Mouse (Mus musculus) embryonic stem cell, embryonic (primary cell): Measurements from ENCODE around the gene Lck.

ENCODE experiments used
- CTCF ChIA-PET, 4 experiments: fragments of 300-600 bp in 2 of 4; fragments of 350-600 bp in 2 of 4; sonication (Branson Sonifier 250); formaldehyde crosslinking; loops; one replicate each; lab custom pipeline; 2022; ENCODE audit warnings: inconsistent platforms in 2 of 4; lab: Charles Lee
- POLR2A ChIA-PET, 4 experiments: fragments of 300-600 bp in 2 of 4; fragments of 350-600 bp in 2 of 4; sonication (Branson Sonifier 250); formaldehyde crosslinking; loops; one replicate each; lab custom pipeline; 2022; ENCODE audit warnings: antibody characterized with exemption in 4 of 4, inconsistent platforms in 1 of 4; lab: Charles Lee

Gene Lck

GRCm38 (mm10) chr4:129609139-129609631 lies 35.7 kb upstream of the Lck start:
- ChIA-PET POLR2A (interaction anchor here (0.6 to 4.6 kb wide), 93 partner anchors 8 to 911 kb away, joined by 3 to 61 read pairs (median 4); partner anchors contain the start of genes Ccdc28b (in 3 of the 4), Hdac1 (in 3 of the 4), Iqcc (in 3 of the 4) and Marcksl1 (in 3 of the 4)), CTCF (interaction anchor here (0.5 to 3.8 kb wide), 77 partner anchors 8 to 1397 kb away, joined by 3 to 39 read pairs (median 5); partner anchors contain the start of genes Ccdc28b (in 3 of the 4), Txlna (in 3 of the 4), Fam167b (in 2 of the 4) and Hdac1 (in 2 of the 4))

GRCm38 (mm10) chr4:129608426-129609025 lies 35.1 kb upstream of the Lck start:
- ChIA-PET POLR2A (interaction anchor here (0.6 to 4.6 kb wide), 108 partner anchors 9 to 1068 kb away, joined by 3 to 61 read pairs (median 4); partner anchors contain the start of genes Hdac1 (in 4 of the 4), Iqcc (in 4 of the 4), Ccdc28b (in 3 of the 4) and Marcksl1 (in 3 of the 4)), CTCF (interaction anchor here (0.5 to 3.8 kb wide), 98 partner anchors 8 to 1397 kb away, joined by 3 to 39 read pairs (median 5); partner anchors contain the start of genes Ccdc28b (in 3 of the 4), Txlna (in 3 of the 4), Fam167b (in 2 of the 4) and Hdac1 (in 2 of the 4))

GRCm38 (mm10) chr4:129600233-129601158 lies 27.1 kb upstream of the Lck start, which contains the start of the genes Eif3i and Tmem234:
Gene Eif3i (minus strand): TSS chr4:129600648.
Gene Tmem234 (plus strand): TSS chr4:129600668.
- ChIA-PET CTCF (interaction anchor here in 2 of 4 experiments (1.0 to 3.0 kb wide), 6 partner anchors 8 to 58 kb away, joined by 3 to 17 read pairs (median 4); partner anchors contain the start of gene Hdac1 (in 1 of the 2)), POLR2A (interaction anchor here in 3 of 4 experiments (0.6 to 5.8 kb wide), 23 partner anchors 8 to 139 kb away, joined by 3 to 18 read pairs (median 4); partner anchors contain the start of genes Bsdc1 (in 1 of the 3), Dcdc2b (in 1 of the 3) and Txlna (in 1 of the 3))

GRCm38 (mm10) chr4:129588865-129589264 lies 15.4 kb upstream of the Lck start:
- ChIA-PET CTCF (interaction anchor here in 1 of 4 experiments (0.6 kb wide), 1 partner anchor 33 kb away, joined by 5 read pairs; no protein-coding TSS in a partner anchor), POLR2A (interaction anchor here in 1 of 4 experiments (1.0 to 2.2 kb wide), 2 partner anchors 12 to 52 kb away, joined by 4 to 6 read pairs; partner anchors contain the start of genes Eif3i, Tmem234 and Txlna)

GRCm38 (mm10) chr4:129586943-129587342 lies 13.5 kb upstream of the Lck start:
- ChIA-PET CTCF (interaction anchor here in 1 of 4 experiments (0.6 kb wide), 1 partner anchor 17 kb away, joined by 3 read pairs; no protein-coding TSS in a partner anchor), POLR2A (interaction anchor here in 3 of 4 experiments (0.6 to 0.7 kb wide), 4 partner anchors 32 to 710 kb away, joined by 3 to 7 read pairs (median 3); partner anchors contain the start of gene Iqcc (in 1 of the 3))

- ChIA-PET POLR2A (interaction anchor here in 3 of 4 experiments (1.1 to 2.9 kb wide), 12 partner anchors 9 to 85 kb away, joined by 3 to 20 read pairs (median 8); partner anchors contain the start of genes Dcdc2b (in 1 of the 3), Hdac1 (in 1 of the 3), Lck (in 1 of the 3) and Txlna (in 1 of the 3)), CTCF (interaction anchor here in 3 of 4 experiments (0.7 to 2.9 kb wide), 9 partner anchors 9 to 87 kb away, joined by 5 to 39 read pairs (median 13); no protein-coding TSS in a partner anchor)
Observed at GRCm38 (mm10) chr4:129585773-129586172, 12.3 kb upstream of the Lck start.

GRCm38 (mm10) chr4:129584884-129585608 lies 11.6 kb upstream of the Lck start:
- ChIA-PET POLR2A (interaction anchor here (0.5 to 2.9 kb wide), 36 partner anchors 9 to 503 kb away, joined by 3 to 20 read pairs (median 4); partner anchors contain the start of genes Txlna (in 3 of the 4), Marcksl1 (in 2 of the 4), Dcdc2b (in 1 of the 4) and Eif3i (in 1 of the 4)), CTCF (interaction anchor here (0.6 to 2.9 kb wide), 33 partner anchors 8 to 222 kb away, joined by 3 to 39 read pairs (median 4); partner anchors contain the start of genes Ccdc28b (in 1 of the 4), Iqcc (in 1 of the 4) and Txlna (in 1 of the 4))

- CTCF ChIA-PET: interaction anchor here (0.6 to 2.9 kb wide), 33 partner anchors 7 to 221 kb away, joined by 3 to 39 read pairs (median 4); partner anchors contain the start of genes Ccdc28b (in 1 of the 4), Iqcc (in 1 of the 4) and Txlna (in 1 of the 4)
- POLR2A ChIA-PET: interaction anchor here (0.5 to 2.9 kb wide), 34 partner anchors 9 to 503 kb away, joined by 3 to 20 read pairs (median 4); partner anchors contain the start of genes Txlna (in 3 of the 4), Marcksl1 (in 2 of the 4), Eif3i (in 1 of the 4) and Hdac1 (in 1 of the 4)
Observed at GRCm38 (mm10) chr4:129584370-129584769, 10.9 kb upstream of the Lck start.

GRCm38 (mm10) chr4:129582251-129582650 lies 8.8 kb upstream of the Lck start:
- POLR2A ChIA-PET: interaction anchor here in 2 of 4 experiments (0.6 to 1.2 kb wide), 4 partner anchors 10 to 136 kb away, joined by 3 to 10 read pairs (median 4); partner anchors contain the start of gene Txlna (in 1 of the 2)
- CTCF ChIA-PET: interaction anchor here in 1 of 4 experiments (1.6 kb wide), 1 partner anchor 26 kb away, joined by 4 read pairs; no protein-coding TSS in a partner anchor

- CTCF ChIA-PET: interaction anchor here in 1 of 4 experiments (1.0 kb wide), 1 partner anchor 28 kb away, joined by 3 read pairs; no protein-coding TSS in a partner anchor
- POLR2A ChIA-PET: interaction anchor here in 3 of 4 experiments (0.6 to 1.2 kb wide), 4 partner anchors 21 to 395 kb away, joined by 3 read pairs; no protein-coding TSS in a partner anchor
Observed at GRCm38 (mm10) chr4:129580347-129580746, 6.9 kb upstream of the Lck start.

- POLR2A ChIA-PET: interaction anchor here in 3 of 4 experiments (0.6 to 2.5 kb wide), 6 partner anchors 18 to 244 kb away, joined by 3 to 10 read pairs (median 3); no protein-coding TSS in a partner anchor
- CTCF ChIA-PET: interaction anchor here in 3 of 4 experiments (0.9 to 2.7 kb wide), 7 partner anchors 17 to 46 kb away, joined by 3 to 15 read pairs (median 5); no protein-coding TSS in a partner anchor
Observed at GRCm38 (mm10) chr4:129578466-129578865, 5.0 kb upstream of the Lck start, which contains the start of gene Fam167b. Gene Fam167b (minus strand): TSS chr4:129578549.

GRCm38 (mm10) chr4:129577688-129578087 lies 4.2 kb upstream of the Lck start:
- POLR2A ChIA-PET: interaction anchor here in 3 of 4 experiments (0.6 to 2.5 kb wide), 26 partner anchors 10 to 520 kb away, joined by 3 to 10 read pairs (median 3); partner anchors contain the start of genes Txlna (in 2 of the 3), Hdac1 (in 1 of the 3) and Rnf19b (in 1 of the 3)
- CTCF ChIA-PET: interaction anchor here (0.5 to 2.7 kb wide), 31 partner anchors 8 to 290 kb away, joined by 3 to 15 read pairs (median 4); partner anchors contain the start of genes Dcdc2b (in 1 of the 4), Iqcc (in 1 of the 4) and Txlna (in 1 of the 4)

GRCm38 (mm10) chr4:129576863-129577491 lies 3.5 kb upstream of the Lck start:
- ChIA-PET CTCF (interaction anchor here (0.5 to 2.7 kb wide), 30 partner anchors 8 to 530 kb away, joined by 3 to 15 read pairs (median 4); partner anchors contain the start of genes Dcdc2b (in 1 of the 4) and Iqcc (in 1 of the 4)), POLR2A (interaction anchor here in 3 of 4 experiments (0.8 to 2.5 kb wide), 28 partner anchors 10 to 519 kb away, joined by 3 to 10 read pairs (median 3); partner anchors contain the start of genes Bsdc1 (in 1 of the 3), Dcdc2b (in 1 of the 3), Hdac1 (in 1 of the 3) and Rnf19b (in 1 of the 3))

- ChIA-PET CTCF (no interaction called here), POLR2A (interaction anchor here (0.5 to 1.0 kb wide), 11 partner anchors 10 to 395 kb away, joined by 3 to 6 read pairs (median 3); partner anchors contain the start of gene Marcksl1 (in 1 of the 4))
Observed at GRCm38 (mm10) chr4:129575171-129575844, 1.9 kb upstream of the Lck start.
